Mouse (Mus musculus) kidney, postnatal 0 days (tissue): ENCODE results near the gene Cbr1. TPM values are rescaled to one million over a fixed set of nuclear protein-coding genes. Genes with fewer than 3 reads are reported as not detected.

Experiments
- ATAC-seq: fragments of 200-750 bp; cut with Nextera tagmentation; replicated peaks from 2 replicates; pipeline ENCODE4 v1.8.0; 2017; ENCODE audit warnings: low read depth, moderate number of reproducible peaks, moderate TSS enrichment, moderate library complexity; ENCODE audit not compliant: low FRiP score
- DNase-seq: peaks from one replicate; pipeline ENCODE4 v3.0.0-alpha.2; 2016; ENCODE audit warnings: low spot score
- H3K27ac ChIP-seq: fragments of 300-500 bp; sonication (generic); 2 replicates; pipeline ENCODE4 v1.5.1; 2014; ENCODE audit warnings: mild to moderate bottlenecking
- H3K27me3 ChIP-seq: fragments of 300-500 bp; sonication (generic); 2 replicates; pipeline ENCODE4 v1.6.1; 2014; ENCODE audit warnings: low read length, mixed read lengths; ENCODE audit not compliant: insufficient read depth
- H3K36me3 ChIP-seq: fragments of 300-500 bp; sonication (generic); 2 replicates; pipeline ENCODE4 v1.6.1; 2014; ENCODE audit warnings: low read length, mixed read lengths; ENCODE audit not compliant: insufficient read depth
- H3K4me1 ChIP-seq: fragments of 300-500 bp; sonication (generic); replicated peaks from 2 replicates; pipeline ENCODE4 v1.6.1; 2014; ENCODE audit warnings: antibody characterized with exemption, low read length, mixed read lengths; ENCODE audit not compliant: insufficient read depth
- H3K4me2 ChIP-seq: fragments of 300-500 bp; sonication (generic); 2 replicates; pipeline ENCODE4 v1.6.1; 2014; ENCODE audit warnings: mild to moderate bottlenecking, low read length, moderate library complexity, mixed read lengths
- H3K4me3 ChIP-seq: fragments of 300-500 bp; sonication (generic); replicated peaks from 2 replicates; pipeline ENCODE4 v1.5.1; 2014; ENCODE audit warnings: low read depth, low read length
- H3K9ac ChIP-seq: fragments of 300-500 bp; sonication (generic); 2 replicates; pipeline ENCODE4 v1.6.1; 2014; ENCODE audit warnings: low read depth, low read length
- H3K9me3 ChIP-seq: fragments of 300-500 bp; sonication (generic); replicated peaks from 2 replicates; pipeline ENCODE4 v1.6.1; 2016; ENCODE audit warnings: low read length, inconsistent platforms, mixed read lengths
- CTCF ChIP-seq: IDR thresholded peaks from 2 replicates; pipeline ENCODE4 v1.5.1; 2016; ENCODE audit warnings: antibody characterized with exemption, low read depth, mild to moderate bottlenecking, moderate library complexity
- WGBS: fragments of 180-500 bp; shearing (Covaris S2); extraction: QIAGEN DNeasy Blood & Tissue Kit; methylation state at CpG from one replicate; pipeline ENCODE4 v1.1.7; 2014; 5-methylcytosine and 5-hydroxymethylcytosine counted together
- polyA plus RNA-seq: library from polyadenylated mRNA; unstranded; fragments of >200 nt; fragmentation: Nextera tagmentation; extraction: Ambion mirVana; gene quantifications from 2 replicates; pipeline ENCODE4 v1.2.1, GENCODE M21; 2015

Gene Cbr1
- polyA plus RNA-seq, 1 experiment from 2014 or later: 299 TPM

- H3K9ac ChIP-seq: no peak overlapping the region
- TF ChIP-seq CTCF: no peak
- no peak overlapping the region for H3K4me2 ChIP-seq
- no peaks in the 10 kb centered on the region for H3K9me3 ChIP-seq
- no peak for ATAC-seq
- no peaks in the 10 kb centered on the region for H3K36me3 ChIP-seq
- 86% methylated on average over 5 of the region's 5 CpGs for WGBS
- H3K27ac ChIP-seq: no peak overlapping the region
- H3K4me3 ChIP-seq: no peak overlapping the region
- DNase-seq: no peak
- no peaks in the 10 kb centered on the region for H3K27me3 ChIP-seq
- no peaks in the 10 kb centered on the region for H3K4me1 ChIP-seq
These were observed 43.0 kb downstream of the Cbr1 start for GRCm38 (mm10) chr16:93648441-93649183.

Other genes starting within 250 kb of the Cbr1 start
- 12.3 and 12.5 TPM in 2 replicates for gene Setd4, start 1.8 kb upstream of the Cbr1 start, polyA plus RNA-seq
- not detected in 2 replicates for gene Gm5678, start 22.2 kb downstream of the Cbr1 start, polyA plus RNA-seq
- gene Cbr3, start 77.4 kb downstream of the Cbr1 start, polyA plus RNA-seq: 8.6 and 9.6 TPM in 2 replicates
- 22.5 and 23.6 TPM in 2 replicates for gene Dop1b, start 106.1 kb downstream of the Cbr1 start, polyA plus RNA-seq
- 26.8 and 27.0 TPM in 2 replicates for gene Morc3, start 226.3 kb downstream of the Cbr1 start, polyA plus RNA-seq